Mouse (Mus musculus) small intestine, adult 2 months (tissue): ENCODE measurements around the gene Dcp1a.

Experiments
- CTCF ChIP-seq: fragments of 200-500 bp; IDR thresholded peaks from 2 replicates; pipeline ENCODE4 v1.5.1; 2012; ENCODE audit warnings: low read depth, mild to moderate bottlenecking, control low read depth, inconsistent platforms, low read length, moderate library complexity, mixed read lengths; ENCODE audit not compliant: insufficient replicate concordance, insufficient read length; ENCODE audit errors: extremely low read depth
- POLR2A ChIP-seq: fragments of 200-500 bp; IDR thresholded peaks from 2 replicates; pipeline ENCODE4 v1.6.1; 2012; ENCODE audit warnings: low read depth, mild to moderate bottlenecking, control low read depth, inconsistent platforms, low read length, moderate library complexity

- no peak for TF ChIP-seq POLR2A
- TF ChIP-seq CTCF: no peak
Measured at GRCm38 (mm10) chr14:30457436-30457835, 21.9 kb upstream of the Dcp1a start.
